Mouse (Mus musculus) heart, embryonic 16.5 days (tissue): Measurements from ENCODE around the gene B230307C23Rik. TPM values are rescaled to one million over a fixed set of nuclear protein-coding genes. Genes with fewer than 3 reads are reported as not detected.
A peak's percentile ranks its signal among the peaks of the same experiment; 100 is the strongest.

Source experiments
- ATAC-seq: fragments of 200-750 bp; cut with Nextera tagmentation; replicated peaks from 2 replicates; pipeline ENCODE4 v1.8.0; 2017; ENCODE audit warnings: moderate number of reproducible peaks; ENCODE audit not compliant: insufficient read depth, low FRiP score; ENCODE audit errors: extremely low read depth
- H3K27ac ChIP-seq: fragments of 300-500 bp; sonication (generic); 2 replicates; pipeline ENCODE4 v1.5.1; 2014; ENCODE audit warnings: mild to moderate bottlenecking, low read length, control low read depth, moderate library complexity
- H3K27me3 ChIP-seq: fragments of 300-500 bp; sonication (generic); 2 replicates; pipeline ENCODE4 v1.6.1; 2014; ENCODE audit warnings: low read length, mixed read lengths; ENCODE audit not compliant: control insufficient read depth, insufficient read depth
- H3K36me3 ChIP-seq: fragments of 300-500 bp; sonication (generic); 2 replicates; pipeline ENCODE4 v1.6.1; 2014; ENCODE audit not compliant: control insufficient read depth, insufficient read depth
- H3K4me1 ChIP-seq: fragments of 300-500 bp; sonication (generic); 2 replicates; pipeline ENCODE4 v1.6.1; 2014; ENCODE audit warnings: low read length, mixed read lengths; ENCODE audit not compliant: control insufficient read depth, insufficient read depth
- H3K4me2 ChIP-seq: fragments of 300-500 bp; sonication (generic); 2 replicates; pipeline ENCODE4 v1.6.1; 2014; ENCODE audit warnings: low read depth, mild to moderate bottlenecking, control low read depth, low read length
- H3K4me3 ChIP-seq: fragments of 300-500 bp; sonication (generic); 2 replicates; pipeline ENCODE4 v1.5.1; 2014; ENCODE audit warnings: mild to moderate bottlenecking, control low read depth, low read length
- H3K9ac ChIP-seq: fragments of 300-500 bp; sonication (generic); 2 replicates; pipeline ENCODE4 v1.6.1; 2014; ENCODE audit warnings: low read length, control low read depth
- H3K9me3 ChIP-seq: fragments of 300-500 bp; sonication (generic); replicated peaks from 2 replicates; pipeline ENCODE4 v1.6.1; 2016; ENCODE audit warnings: low read length; ENCODE audit not compliant: control insufficient read depth
- WGBS: fragments of 180-500 bp; shearing (Covaris S2); extraction: QIAGEN DNeasy Blood & Tissue Kit; methylation state at CpG from one replicate; pipeline ENCODE4 v1.1.7; 2014; 5-methylcytosine and 5-hydroxymethylcytosine counted together
- polyA plus RNA-seq: library from polyadenylated mRNA; unstranded; fragments of >200 nt; fragmentation: Nextera tagmentation; extraction: Ambion mirVana; gene quantifications from 2 replicates; pipeline ENCODE4 v1.2.1, GENCODE M21; 2015

The B230307C23Rik gene
- polyA plus RNA-seq, 1 experiment from 2014 or later, result 17.8 TPM

DNA sequence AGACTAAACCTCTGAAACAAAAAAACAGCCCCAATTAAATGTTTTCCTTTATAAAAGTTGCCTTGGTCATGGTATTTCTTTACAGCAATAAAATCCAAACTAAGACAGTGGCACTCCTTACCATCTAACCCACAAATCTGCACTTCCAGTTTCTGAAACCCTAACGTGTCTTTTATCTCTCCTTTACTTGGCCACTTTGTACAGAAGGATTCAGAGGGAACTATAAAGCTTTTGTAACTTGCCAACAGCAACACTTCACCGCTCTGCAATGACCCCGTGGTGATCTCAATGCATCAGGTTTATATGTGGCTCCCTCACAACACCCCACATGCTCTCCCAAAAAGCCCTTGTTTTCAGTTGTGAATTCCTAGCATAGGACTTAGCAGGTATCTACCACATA is 36.8 kb upstream of the B230307C23Rik start:
- H3K36me3 ChIP-seq, result peaks cover 6% of the 10 kb centered on the region; the same call in 1 of the 2 replicates
- H3K4me2 ChIP-seq, result no peak overlapping the region
- WGBS, result 78% methylated on average over 3 of the region's 3 CpGs
- H3K27me3 ChIP-seq, result peaks cover 7% of the 10 kb centered on the region
- ATAC-seq, result no peak
- H3K9ac ChIP-seq, result no peak overlapping the region
- no peak overlapping the region for H3K27ac ChIP-seq
- no peaks in the 10 kb centered on the region for H3K9me3 ChIP-seq
- no peak overlapping the region for H3K4me3 ChIP-seq
- H3K4me1 ChIP-seq, result peaks cover 35% of the 10 kb centered on the region

DNA sequence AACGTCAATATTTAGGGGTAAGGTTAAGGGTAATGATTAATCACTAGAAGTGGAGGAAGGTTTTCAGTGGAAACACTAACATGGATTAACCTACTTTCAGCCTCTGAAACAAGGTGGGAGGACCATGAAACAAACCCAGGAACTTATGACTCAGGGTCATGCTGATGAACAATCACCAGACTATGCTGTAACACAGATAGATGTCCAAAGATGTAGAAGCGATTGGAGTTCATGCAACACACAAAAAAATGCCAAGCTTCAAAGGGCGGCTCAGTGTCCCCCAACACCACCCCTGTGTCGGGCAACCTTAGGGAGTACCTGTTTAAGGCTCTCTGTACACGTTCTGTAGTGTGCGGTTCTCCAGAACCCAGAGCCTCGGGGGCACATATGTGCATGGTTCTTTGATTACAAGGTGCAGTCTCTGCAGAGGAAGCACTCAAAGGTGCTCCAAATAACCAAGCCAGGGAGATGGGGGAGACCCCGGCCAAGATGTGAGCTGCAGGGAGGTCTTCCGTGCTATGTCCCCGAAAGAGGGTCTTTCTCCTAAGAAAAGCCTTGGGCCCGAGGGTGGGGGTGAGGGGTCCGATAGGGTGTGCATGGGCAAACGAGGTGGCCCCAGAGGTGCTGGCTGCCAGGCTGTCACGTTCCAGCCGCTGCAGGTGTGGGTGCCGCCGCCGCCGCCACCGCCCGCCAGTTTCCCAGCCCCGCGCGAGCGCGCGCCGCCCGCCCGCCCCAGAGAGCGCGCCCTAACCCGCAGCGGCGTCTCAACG is 35.5 kb upstream of the B230307C23Rik start:
- peak overlapping the region; percentile 94 for H3K4me2 ChIP-seq
- peak overlapping the region; percentile 87 for H3K4me3 ChIP-seq
- WGBS, result 6% methylated on average over 33 of the region's 36 CpGs
- peaks cover 31% of the 10 kb centered on the region for H3K4me1 ChIP-seq
- no peak; the same call in 1 of the 2 replicates for ATAC-seq
- H3K9ac ChIP-seq, result peak overlapping the region; percentile 80
- peaks cover 1% of the 10 kb centered on the region; the same call in 1 of the 2 replicates for H3K27me3 ChIP-seq
- no peaks in the 10 kb centered on the region for H3K9me3 ChIP-seq
- peaks cover under 1% of the 10 kb centered on the region; the same call in 1 of the 2 replicates for H3K36me3 ChIP-seq
- peak overlapping the region; percentile 98 for H3K27ac ChIP-seq

DNA sequence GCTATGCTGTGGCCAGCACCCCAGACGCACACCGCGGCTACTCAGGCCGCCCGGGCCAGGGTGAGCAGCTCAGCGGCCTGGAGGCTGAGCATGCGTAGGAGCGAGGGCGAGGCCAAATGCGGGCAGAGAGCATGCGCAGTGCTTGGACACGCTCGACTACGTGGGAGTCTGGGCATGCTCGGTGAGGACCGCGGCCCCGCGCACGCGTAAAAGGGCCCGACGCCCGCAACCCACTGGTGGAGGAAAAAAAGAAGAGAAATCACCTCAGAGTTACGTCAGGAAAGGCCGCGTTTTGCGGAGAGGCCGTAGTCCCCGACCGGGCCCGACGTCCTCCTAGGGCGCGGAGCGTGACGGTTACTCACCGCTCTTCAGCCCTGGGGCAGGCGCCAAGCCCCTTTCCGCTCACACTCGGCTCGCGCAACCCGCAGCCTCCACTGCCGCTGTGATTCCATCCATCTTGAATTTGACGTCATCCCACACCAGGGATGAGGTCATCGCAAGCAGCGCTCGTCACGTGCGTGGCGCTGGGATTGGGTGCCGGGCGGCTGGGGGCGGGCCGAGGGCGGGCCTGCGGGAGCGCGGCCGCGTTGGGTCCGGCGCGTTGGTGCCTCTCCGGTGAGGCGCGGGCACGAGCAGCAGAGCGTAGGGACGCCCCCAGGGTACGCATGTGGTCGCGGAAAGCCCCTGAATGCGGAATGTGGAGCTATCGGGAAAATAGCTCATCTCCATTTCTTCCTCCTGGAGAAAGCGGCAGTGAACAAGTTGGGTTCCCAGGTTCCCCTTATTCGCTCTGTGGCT is 34.8 kb upstream of the B230307C23Rik start, which contains the start of the genes C2cd2 and Zbtb21:
C2cd2 (minus strand) TSS at position 448 of the 798 bp plus-strand sequence.
Zbtb21 (minus strand) TSS at position 472 of the 798 bp plus-strand sequence.
- Histone ChIP-seq H3K4me1 (peaks cover 23% of the 10 kb centered on the region), H3K4me2 (peak within 1 kb of the TSS; percentile 94), H3K27ac (peak within 1 kb of the TSS; percentile 98), H3K9ac (peak within 1 kb of the TSS; percentile 80), H3K4me3 (peak within 1 kb of the TSS; percentile 87), H3K9me3 (no peaks in the 10 kb centered on the region), H3K36me3 (no peaks in the 10 kb centered on the region), H3K27me3 (no peaks in the 10 kb centered on the region)
- ATAC-seq, result peak; percentile 95
- WGBS, result under 1% methylated on average over 77 of the region's 78 CpGs

DNA sequence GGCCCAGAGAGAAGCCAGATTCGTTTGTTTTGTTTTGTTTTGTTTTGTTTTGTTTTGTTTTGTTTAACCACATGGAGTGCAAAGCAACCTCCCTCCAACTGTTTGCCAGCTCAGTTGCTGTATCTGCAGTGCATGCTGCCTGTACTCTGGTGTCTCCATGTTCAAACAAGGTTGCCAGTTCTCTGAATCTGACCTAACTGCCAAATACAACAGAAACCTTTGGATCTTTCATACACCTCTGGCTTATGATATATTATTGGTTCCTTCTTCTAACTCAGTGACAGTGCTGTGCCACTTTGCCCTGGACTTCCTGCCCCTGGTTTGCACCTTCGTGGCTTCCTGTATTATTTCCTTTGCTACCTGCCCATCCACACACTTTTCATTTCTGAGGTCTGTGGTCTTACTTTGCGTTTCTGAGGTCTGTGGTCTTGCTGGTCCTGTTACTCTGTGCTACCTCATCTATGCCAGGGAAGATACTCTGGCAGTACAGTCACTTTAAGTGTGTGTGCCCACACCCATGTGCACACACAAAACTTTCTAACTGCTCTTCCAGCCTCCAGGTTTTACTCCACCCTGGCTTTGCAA is 33.1 kb upstream of the B230307C23Rik start:
- Histone ChIP-seq H3K9ac (no peak overlapping the region), H3K36me3 (no peaks in the 10 kb centered on the region), H3K27me3 (no peaks in the 10 kb centered on the region), H3K4me2 (no peak overlapping the region), H3K4me3 (no peak overlapping the region), H3K27ac (no peak overlapping the region), H3K9me3 (no peaks in the 10 kb centered on the region), H3K4me1 (peaks cover 13% of the 10 kb centered on the region)
- no peak for ATAC-seq
- 77% methylated on average over 3 of the region's 3 CpGs for WGBS

DNA sequence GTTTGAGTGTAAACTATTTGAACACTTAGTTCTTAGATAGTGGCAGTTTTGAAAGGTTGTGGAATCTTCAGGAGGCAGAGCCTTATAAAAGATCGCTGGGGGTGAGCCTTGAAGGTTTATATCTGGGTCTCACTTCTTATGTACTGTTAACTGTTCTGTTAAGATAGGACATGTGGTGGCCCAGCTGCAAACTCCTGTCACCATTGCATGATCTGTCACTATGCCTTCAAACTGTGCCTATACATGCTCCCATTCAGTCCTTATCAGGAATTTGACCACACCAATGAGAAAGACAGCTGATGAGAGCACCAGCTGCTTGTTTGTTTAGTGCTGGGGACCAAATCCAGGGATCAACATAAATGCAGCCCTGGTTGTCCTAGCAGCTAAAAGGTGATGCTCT is 19.8 kb upstream of the B230307C23Rik start:
- Histone ChIP-seq H3K9me3 (no peaks in the 10 kb centered on the region), H3K9ac (no peak overlapping the region), H3K27me3 (no peaks in the 10 kb centered on the region), H3K27ac (no peak overlapping the region), H3K36me3 (no peaks in the 10 kb centered on the region), H3K4me2 (no peak overlapping the region), H3K4me1 (no peaks in the 10 kb centered on the region), H3K4me3 (no peak overlapping the region)
- WGBS, result 63% methylated on average over 1 of the region's 1 CpGs
- no peak for ATAC-seq

DNA sequence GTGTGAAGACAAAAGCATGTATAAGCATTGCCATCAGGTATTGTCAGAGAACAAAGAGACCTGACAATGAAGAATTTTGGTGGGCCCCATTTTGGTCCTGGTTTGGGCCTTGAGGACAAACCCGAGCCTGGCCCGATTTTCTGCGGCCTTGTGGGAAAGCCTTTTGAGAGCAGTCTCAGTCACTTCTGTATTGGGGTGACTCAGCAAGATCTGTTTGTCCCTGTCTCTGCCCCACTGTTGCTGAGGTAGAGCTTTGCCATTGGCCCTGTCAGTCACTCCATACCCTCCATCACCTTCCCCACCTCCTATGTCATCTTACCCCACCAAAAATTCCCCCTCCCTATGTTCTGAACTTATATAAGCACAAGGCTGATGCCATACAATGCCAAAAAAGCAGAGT is 19.4 kb upstream of the B230307C23Rik start:
- no peak overlapping the region for H3K27ac ChIP-seq
- no peak overlapping the region for H3K9ac ChIP-seq
- H3K4me2 ChIP-seq, result no peak overlapping the region
- H3K4me1 ChIP-seq, result no peaks in the 10 kb centered on the region
- H3K36me3 ChIP-seq, result no peaks in the 10 kb centered on the region
- no peak for ATAC-seq
- 92% methylated on average over 3 of the region's 3 CpGs for WGBS
- H3K9me3 ChIP-seq, result no peaks in the 10 kb centered on the region
- no peaks in the 10 kb centered on the region for H3K27me3 ChIP-seq
- H3K4me3 ChIP-seq, result no peak overlapping the region

DNA sequence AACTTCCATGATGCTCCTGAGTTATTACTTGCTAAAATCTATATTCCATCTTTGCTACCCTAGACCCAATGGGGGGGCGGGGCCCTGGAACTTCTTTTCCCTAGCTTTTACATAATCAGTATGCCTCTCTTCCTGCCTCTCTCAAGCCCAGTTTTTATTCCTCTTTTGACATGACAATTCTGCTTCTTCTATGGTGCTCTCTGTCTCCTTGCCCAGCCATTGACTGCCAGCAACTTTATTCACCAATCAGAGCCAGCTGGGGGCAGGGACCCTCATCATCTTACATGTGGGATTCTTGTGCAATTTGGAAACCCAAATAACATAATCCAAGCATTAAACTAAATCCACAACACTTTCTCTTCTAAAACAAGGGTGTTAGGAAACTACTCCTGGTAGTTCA is 15.8 kb upstream of the B230307C23Rik start:
- H3K27me3 ChIP-seq, result no peaks in the 10 kb centered on the region
- no peak overlapping the region for H3K4me3 ChIP-seq
- WGBS, result 75% methylated on average over 1 of the region's 1 CpGs
- H3K4me1 ChIP-seq, result no peaks in the 10 kb centered on the region
- no peak overlapping the region for H3K4me2 ChIP-seq
- H3K36me3 ChIP-seq, result no peaks in the 10 kb centered on the region
- no peaks in the 10 kb centered on the region for H3K9me3 ChIP-seq
- H3K27ac ChIP-seq, result no peak overlapping the region
- H3K9ac ChIP-seq, result no peak overlapping the region
- ATAC-seq, result no peak

DNA sequence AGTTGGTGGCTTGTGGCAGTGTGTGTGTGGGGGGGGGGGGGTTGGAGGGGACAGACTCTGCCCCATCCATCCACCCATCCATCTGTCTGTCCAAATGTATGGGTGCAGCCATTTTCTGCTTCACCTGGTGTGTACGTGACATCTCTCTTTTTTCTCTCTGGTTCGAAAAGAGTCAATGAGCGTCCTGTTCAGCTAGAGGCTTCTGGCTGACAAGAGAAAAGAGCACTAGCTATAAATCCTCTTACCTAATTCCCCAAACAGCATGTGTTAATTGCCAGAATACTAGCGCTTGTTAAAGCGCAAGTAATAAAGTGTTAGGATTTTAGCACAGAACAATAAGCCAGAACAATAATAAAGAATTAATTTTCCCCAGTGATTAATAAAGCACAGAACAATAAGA is 12.5 kb upstream of the B230307C23Rik start:
- Histone ChIP-seq H3K9me3 (no peaks in the 10 kb centered on the region), H3K36me3 (no peaks in the 10 kb centered on the region), H3K9ac (no peak overlapping the region), H3K27ac (no peak overlapping the region), H3K4me3 (no peak overlapping the region), H3K4me2 (no peak overlapping the region), H3K27me3 (no peaks in the 10 kb centered on the region), H3K4me1 (no peaks in the 10 kb centered on the region)
- 84% methylated on average over 5 of the region's 5 CpGs for WGBS
- ATAC-seq, result no peak
